Mouse (Mus musculus) E14TG2a.4 (cell line): ENCODE data around the gene Mzf1.

Experiments used
- H3K27me3 ChIP-seq: 2 replicates; pipeline ENCODE4 v1.6.1; 2014; ENCODE audit warnings: low read length, control low read depth; ENCODE audit not compliant: insufficient read depth
- H3K36me3 ChIP-seq: 2 replicates; pipeline ENCODE4 v1.6.1; 2014; ENCODE audit warnings: low read length, control low read depth; ENCODE audit not compliant: insufficient read depth
- H3K4me1 ChIP-seq: replicated peaks from 2 replicates; pipeline ENCODE4 v1.6.1; 2014; ENCODE audit warnings: low read depth, low read length, control low read depth
- H3K4me3 ChIP-seq: replicated peaks from 2 replicates; pipeline ENCODE4 v1.5.1; 2014; ENCODE audit warnings: mild to moderate bottlenecking, low read length
- H3K9me3 ChIP-seq: 2 replicates; pipeline ENCODE4 v1.6.1; 2014; ENCODE audit warnings: low read length, control low read depth
- CTCF ChIP-seq: conservative IDR thresholded peaks from 2 replicates; pipeline ENCODE4 v1.5.1; 2014; ENCODE audit warnings: low read length
- NANOG ChIP-seq: IDR thresholded peaks from 2 replicates; pipeline ENCODE4 v1.6.1; 2014; ENCODE audit warnings: borderline replicate concordance, low read length, mixed read lengths
- POU5F1 ChIP-seq: IDR thresholded peaks from 2 replicates; pipeline ENCODE4 v1.6.1; 2014; ENCODE audit warnings: low read length, borderline replicate concordance

Mzf1 gene

DNA sequence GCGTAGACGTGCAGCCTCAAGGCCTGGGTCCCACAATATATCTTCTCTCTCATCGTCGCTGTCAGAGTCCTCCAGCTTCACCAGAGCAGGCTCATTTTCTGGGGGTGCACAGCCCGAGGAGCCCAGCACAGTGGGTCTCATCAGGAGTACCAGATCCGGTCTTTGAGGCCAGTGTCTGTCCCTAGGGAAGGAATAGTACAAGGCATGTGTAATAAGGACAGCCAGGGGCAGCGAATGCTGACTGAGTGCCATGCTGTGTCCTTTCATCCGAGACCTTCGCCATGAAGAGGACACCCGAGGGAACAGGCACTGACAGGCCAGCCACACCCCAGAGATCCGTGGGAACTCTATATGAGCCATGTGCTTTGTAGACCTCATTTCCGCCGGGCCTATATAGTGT, 1.6 kb downstream of the Mzf1 start:
- Histone ChIP-seq H3K9me3 (no peaks in the 10 kb centered on the region), H3K4me1 (peaks cover 47% of the 10 kb centered on the region), H3K36me3 (peaks cover 16% of the 10 kb centered on the region; the same call in 1 of the 2 replicates), H3K27me3 (no peaks in the 10 kb centered on the region), H3K4me3 (no peak overlapping the region)
- no peak for TF ChIP-seq NANOG
- no peak for TF ChIP-seq POU5F1
- no peak for TF ChIP-seq CTCF

DNA sequence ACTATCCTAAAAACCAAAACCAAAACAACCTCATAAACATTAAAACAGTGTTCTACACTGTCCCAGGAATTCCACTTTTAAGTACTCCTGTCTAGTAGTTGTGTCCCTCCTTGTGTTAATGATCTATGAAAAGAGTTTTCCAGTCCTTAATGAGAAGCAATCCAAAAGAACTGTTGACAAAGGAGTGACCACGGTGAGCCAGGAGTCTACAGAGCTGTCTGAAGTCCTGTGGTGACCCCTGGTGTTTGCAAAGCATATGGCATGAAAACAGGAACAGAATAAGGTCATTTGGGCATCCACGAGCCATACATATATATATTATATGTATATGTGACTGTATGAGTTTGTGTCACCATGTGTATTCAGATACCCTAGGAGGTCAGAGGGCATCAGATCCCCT, 8.5 kb downstream of the Mzf1 start:
- no peak overlapping the region for H3K4me3 ChIP-seq
- peaks cover 6% of the 10 kb centered on the region; the same call in 1 of the 2 replicates for H3K36me3 ChIP-seq
- H3K27me3 ChIP-seq, result peaks cover 28% of the 10 kb centered on the region
- peaks cover 34% of the 10 kb centered on the region for H3K4me1 ChIP-seq
- H3K9me3 ChIP-seq, result no peaks in the 10 kb centered on the region
- TF ChIP-seq CTCF (peak; percentile 74), POU5F1 (no peak)

DNA sequence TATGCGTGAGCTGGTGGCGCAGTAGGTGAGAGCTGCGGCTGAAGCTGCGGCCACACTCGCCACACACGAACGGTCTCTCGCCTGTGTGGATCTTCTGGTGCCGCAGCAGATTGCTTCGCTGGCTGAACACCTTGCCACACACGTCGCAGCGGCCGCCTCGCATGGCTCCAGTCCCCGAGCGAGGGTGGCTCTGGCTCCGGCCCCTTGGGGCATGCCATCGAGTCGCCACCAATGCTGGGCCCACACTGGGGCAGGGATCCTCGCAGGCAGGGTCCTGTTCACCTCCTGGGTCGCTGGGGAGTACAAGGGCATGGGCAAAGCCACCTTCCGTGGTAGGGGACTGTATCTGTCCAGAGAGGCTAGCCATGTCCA, 10.3 kb downstream of the Mzf1 start:
- Histone ChIP-seq H3K36me3 (peaks cover 15% of the 10 kb centered on the region), H3K9me3 (no peaks in the 10 kb centered on the region), H3K4me1 (peaks cover 52% of the 10 kb centered on the region), H3K27me3 (peaks cover 28% of the 10 kb centered on the region), H3K4me3 (peak overlapping the region; percentile 83)
- TF ChIP-seq NANOG (no peak), CTCF (no peak), POU5F1 (no peak)

GRCm38 (mm10) chr7:13043445-13044253, 10.9 kb downstream of the Mzf1 start:
- H3K27me3 ChIP-seq, result peaks cover 28% of the 10 kb centered on the region
- peaks cover 58% of the 10 kb centered on the region for H3K4me1 ChIP-seq
- no peaks in the 10 kb centered on the region for H3K9me3 ChIP-seq
- TF ChIP-seq NANOG, result no peak
- TF ChIP-seq CTCF, result no peak
- TF ChIP-seq POU5F1, result no peak
- peaks cover 15% of the 10 kb centered on the region for H3K36me3 ChIP-seq
- H3K4me3 ChIP-seq, result peak overlapping the region; percentile 83

DNA sequence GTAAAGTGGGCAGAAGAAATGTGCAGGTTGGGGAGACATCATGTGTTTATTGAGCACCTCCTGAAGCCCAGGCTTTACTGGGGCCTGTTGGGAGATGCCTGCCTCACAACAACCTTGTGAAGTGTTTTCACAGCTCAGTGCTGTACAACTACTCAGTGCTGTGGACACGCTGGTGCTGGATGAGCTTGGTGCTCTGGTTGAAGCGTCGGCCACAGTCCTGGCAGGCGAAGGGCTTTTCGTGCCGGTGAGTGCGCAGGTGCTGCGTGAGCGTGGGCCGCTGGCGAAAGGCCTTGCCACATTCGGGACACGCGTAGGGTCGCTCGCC, 11.5 kb downstream of the Mzf1 start:
- H3K36me3 ChIP-seq, result peaks cover 15% of the 10 kb centered on the region
- no peak for TF ChIP-seq CTCF
- TF ChIP-seq POU5F1, result no peak
- no peak for TF ChIP-seq NANOG
- peaks cover 28% of the 10 kb centered on the region for H3K27me3 ChIP-seq
- H3K9me3 ChIP-seq, result no peaks in the 10 kb centered on the region
- H3K4me3 ChIP-seq, result peak overlapping the region; percentile 83
- peaks cover 59% of the 10 kb centered on the region for H3K4me1 ChIP-seq

GRCm38 (mm10) chr7:13042511-13042910, 12.1 kb downstream of the Mzf1 start:
- peaks cover 15% of the 10 kb centered on the region for H3K36me3 ChIP-seq
- H3K4me1 ChIP-seq, result peaks cover 59% of the 10 kb centered on the region
- H3K4me3 ChIP-seq, result no peak overlapping the region
- TF ChIP-seq CTCF (no peak), POU5F1 (no peak), NANOG (no peak)
- H3K9me3 ChIP-seq, result no peaks in the 10 kb centered on the region
- H3K27me3 ChIP-seq, result peaks cover 28% of the 10 kb centered on the region

DNA sequence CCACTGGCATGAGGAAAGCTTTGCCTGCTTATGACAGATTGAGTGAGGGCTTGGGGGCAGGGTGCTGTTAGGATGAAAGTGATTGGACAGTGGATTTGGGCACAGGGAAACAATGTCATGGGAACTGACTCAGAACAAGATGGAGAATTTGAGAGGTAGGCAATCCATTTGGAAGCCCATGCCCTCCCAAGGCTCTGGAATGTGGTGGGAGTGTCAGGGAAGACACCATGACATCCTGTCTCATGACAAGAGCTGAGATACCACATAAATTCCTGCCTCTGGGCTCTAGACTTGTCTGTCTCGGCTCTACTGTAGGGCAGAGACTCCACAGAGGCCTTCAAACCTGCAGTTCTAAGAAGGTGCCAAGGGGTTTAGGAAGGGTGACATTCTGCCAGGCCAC, 13.3 kb downstream of the Mzf1 start:
- Histone ChIP-seq H3K36me3 (peaks cover 24% of the 10 kb centered on the region), H3K27me3 (peaks cover 28% of the 10 kb centered on the region), H3K4me3 (no peak overlapping the region), H3K9me3 (no peaks in the 10 kb centered on the region), H3K4me1 (peaks cover 68% of the 10 kb centered on the region)
- TF ChIP-seq POU5F1 (no peak), CTCF (no peak), NANOG (no peak)

- Histone ChIP-seq H3K4me1 (peaks cover 74% of the 10 kb centered on the region), H3K4me3 (peak overlapping the region; percentile 89), H3K9me3 (no peaks in the 10 kb centered on the region), H3K36me3 (peaks cover 39% of the 10 kb centered on the region), H3K27me3 (peaks cover 15% of the 10 kb centered on the region)
- TF ChIP-seq NANOG (no peak), CTCF (no peak), POU5F1 (no peak)
Observed at GRCm38 (mm10) chr7:13039181-13039580, 15.4 kb downstream of the Mzf1 start.

- Histone ChIP-seq H3K36me3 (peaks cover 42% of the 10 kb centered on the region), H3K4me1 (peaks cover 76% of the 10 kb centered on the region), H3K27me3 (peaks cover 10% of the 10 kb centered on the region), H3K4me3 (peak overlapping the region; percentile 89), H3K9me3 (no peaks in the 10 kb centered on the region)
- no peak for TF ChIP-seq NANOG
- no peak for TF ChIP-seq CTCF
- no peak for TF ChIP-seq POU5F1
Observed at GRCm38 (mm10) chr7:13038621-13039169, 15.9 kb downstream of the Mzf1 start.
